Mouse (Mus musculus): ENCODE data around the gene Mnat1.

GRCm38 (mm10) chr12:73260339-73260738, 136.8 kb downstream of the Mnat1 start:
- TF ChIP-seq CTCF (IDR thresholded peaks at IDR 0.05; ENCODE audit: low read depth), result no peak
- no peak for TF ChIP-seq EP300 (IDR thresholded peaks at IDR 0.05; ENCODE audit: low read depth)
